Mouse (Mus musculus): ENCODE measurements around the gene Adam11.

GRCm38 (mm10) chr11:102740634-102741033, 20.6 kb upstream of the Adam11 start:
- TF ChIP-seq CTCF (IDR thresholded peaks at IDR 0.05; ENCODE audit: borderline replicate concordance, control insufficient read depth, extremely low read depth, insufficient read depth, low read length, poor library complexity) (no peak), POLR2A (IDR thresholded peaks at IDR 0.05; ENCODE audit: control insufficient read depth, extremely low read depth, insufficient read depth, low read length, poor library complexity) (no peak)

Data from thymus, adult 2 months (tissue).